Mouse (Mus musculus): ENCODE data around the gene Gm13279.
"Not testable (repeated sequence)": the region's sequence is repeated elsewhere in the genome, so short reads cannot be mapped to it uniquely, and the experiment has no call there.

Gene Gm13279

GRCm38 (mm10) chr4:88793936-88794675 lies 3.1 kb upstream of the Gm13279 start, which contains the start of gene Gm13275:
TSS of gene Gm13275 (plus strand) at chr4:88794487.
- peak; percentile 57 for DNase-seq (ENCODE audit: low spot score)

GRCm38 (mm10) chr4:88799365-88799764 lies 2.2 kb downstream of the Gm13279 start, which contains the start of gene Gm13285:
TSS of gene Gm13285 (plus strand) at chr4:88799665.
- not testable (repeated sequence) for DNase-seq (ENCODE audit: low spot score)

- DNase-seq (ENCODE audit: low spot score): not testable (repeated sequence)
These were observed 5.8 kb downstream of the Gm13279 start, which contains the start of gene Gm13287 for GRCm38 (mm10) chr4:88802954-88803353. TSS of gene Gm13287 (plus strand) at chr4:88803254.

GRCm38 (mm10) chr4:88805231-88805630 lies 8.0 kb downstream of the Gm13279 start, which contains the start of gene Gm13288:
TSS of gene Gm13288 (plus strand) at chr4:88805531.
- DNase-seq (ENCODE audit: low spot score): not testable (repeated sequence)

GRCm38 (mm10) chr4:88805761-88806160 lies 8.6 kb downstream of the Gm13279 start:
- DNase-seq (ENCODE audit: low spot score): peak; percentile 5

- DNase-seq (ENCODE audit: low spot score): no peak
These were observed 18.7 kb downstream of the Gm13279 start, which contains the start of gene Ifna7 for GRCm38 (mm10) chr4:88815928-88816327. TSS of gene Ifna7 (plus strand) at chr4:88816228.

GRCm38 (mm10) chr4:88819659-88820058 lies 22.5 kb downstream of the Gm13279 start, which contains the start of gene Ifna11:
TSS of gene Ifna11 (plus strand) at chr4:88819959.
- DNase-seq (ENCODE audit: low spot score): no peak

- peak; percentile 8 for DNase-seq (ENCODE audit: low spot score)
These were observed 25.8 kb downstream of the Gm13279 start for GRCm38 (mm10) chr4:88822995-88823394.

GRCm38 (mm10) chr4:88827116-88827515 lies 29.9 kb downstream of the Gm13279 start, which contains the start of gene Ifna6:
TSS of gene Ifna6 (plus strand) at chr4:88827416.
- DNase-seq (ENCODE audit: low spot score): not testable (repeated sequence)

- DNase-seq (ENCODE audit: low spot score): peak; percentile 16
These were observed 33.3 kb downstream of the Gm13279 start for GRCm38 (mm10) chr4:88830523-88830922.

GRCm38 (mm10) chr4:88835225-88835624 lies 38.0 kb downstream of the Gm13279 start, which contains the start of gene Ifna5:
TSS of gene Ifna5 (plus strand) at chr4:88835525.
- not testable (repeated sequence) for DNase-seq (ENCODE audit: low spot score)

- DNase-seq (ENCODE audit: low spot score): no peak
These were observed 41.6 kb downstream of the Gm13279 start for GRCm38 (mm10) chr4:88838828-88839227.

GRCm38 (mm10) chr4:88840058-88840457 lies 42.9 kb downstream of the Gm13279 start:
- no peak for DNase-seq (ENCODE audit: low spot score)

GRCm38 (mm10) chr4:88841438-88841911 lies 44.3 kb downstream of the Gm13279 start, which contains the start of gene Ifna4:
TSS of gene Ifna4 (plus strand) at chr4:88841861.
- DNase-seq (ENCODE audit: low spot score): no peak

GRCm38 (mm10) chr4:88845334-88845733 lies 48.1 kb downstream of the Gm13279 start:
- DNase-seq (ENCODE audit: low spot score): no peak
